Mouse (Mus musculus) kidney, embryonic 14.5 days (tissue): ENCODE measurements around the gene Krt27. TPM values are rescaled to one million over a fixed set of nuclear protein-coding genes. Genes with fewer than 3 reads are reported as not detected.

Experiments
- ATAC-seq: fragments of 200-750 bp; cut with Nextera tagmentation; 2 replicates; pipeline ENCODE4 v1.8.0; 2017; ENCODE audit warnings: moderate number of reproducible peaks, mild to moderate bottlenecking, moderate TSS enrichment, moderate library complexity; ENCODE audit not compliant: low FRiP score, low TSS enrichment
- H3K27ac ChIP-seq: fragments of 300-500 bp; sonication (generic); 2 replicates; pipeline ENCODE4 v1.5.1; 2014; ENCODE audit warnings: low read depth, mild to moderate bottlenecking, low read length, moderate library complexity, mixed read lengths
- H3K27me3 ChIP-seq: fragments of 300-500 bp; sonication (generic); 2 replicates; pipeline ENCODE4 v1.6.1; 2014; ENCODE audit warnings: mild to moderate bottlenecking, low read length; ENCODE audit not compliant: control insufficient read depth, insufficient read depth
- H3K36me3 ChIP-seq: fragments of 300-500 bp; sonication (generic); 2 replicates; pipeline ENCODE4 v1.6.1; 2014; ENCODE audit warnings: low read length, mixed read lengths; ENCODE audit not compliant: control insufficient read depth, insufficient read depth
- H3K4me1 ChIP-seq: fragments of 300-500 bp; sonication (generic); 2 replicates; pipeline ENCODE4 v1.6.1; 2014; ENCODE audit warnings: low read length, mixed read lengths; ENCODE audit not compliant: control insufficient read depth, insufficient read depth
- H3K4me2 ChIP-seq: fragments of 300-500 bp; sonication (generic); replicated peaks from 2 replicates; pipeline ENCODE4 v1.6.1; 2014; ENCODE audit warnings: low read depth, mild to moderate bottlenecking, low read length
- H3K4me3 ChIP-seq: fragments of 300-500 bp; sonication (generic); 2 replicates; pipeline ENCODE4 v1.5.1; 2014; ENCODE audit warnings: mild to moderate bottlenecking, low read length
- H3K9ac ChIP-seq: fragments of 300-500 bp; sonication (generic); 2 replicates; pipeline ENCODE4 v1.6.1; 2014; ENCODE audit warnings: low read depth, mild to moderate bottlenecking, low read length, moderate library complexity
- H3K9me3 ChIP-seq: fragments of 300-500 bp; sonication (generic); 2 replicates; pipeline ENCODE4 v1.6.1; 2016; ENCODE audit warnings: low read length; ENCODE audit not compliant: control insufficient read depth
- WGBS: fragments of 180-500 bp; shearing (Covaris S2); extraction: QIAGEN DNeasy Blood & Tissue Kit; methylation state at CpG from one replicate; pipeline ENCODE4 v1.1.7; 2014; 5-methylcytosine and 5-hydroxymethylcytosine counted together
- polyA plus RNA-seq: library from polyadenylated mRNA; unstranded; fragments of >200 nt; fragmentation: Nextera tagmentation; extraction: Ambion mirVana; gene quantifications from 2 replicates; pipeline ENCODE4 v1.2.1, GENCODE M21; 2014

The Krt27 gene
- polyA plus RNA-seq, 1 experiment from 2014 or later: not detected

DNA sequence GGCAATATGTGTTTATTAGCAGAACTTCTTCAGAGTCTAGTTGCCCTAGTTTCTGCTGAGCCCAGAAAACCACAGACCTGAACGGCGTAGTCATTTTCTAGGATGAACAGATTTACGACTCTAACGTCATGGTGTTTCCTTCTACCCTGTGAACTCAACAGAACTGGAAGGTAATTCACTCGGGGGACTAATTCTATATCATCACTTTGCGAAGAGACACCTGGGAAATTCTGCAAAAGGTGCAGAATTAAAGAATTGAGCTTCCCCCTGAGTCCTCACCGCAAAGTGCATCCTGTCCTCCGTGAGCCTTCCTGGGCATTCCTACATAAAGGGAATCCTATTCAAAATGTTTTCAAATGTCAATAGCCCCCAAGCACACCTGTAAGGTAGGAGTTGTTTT is 10.5 kb upstream of the Krt27 start:
- H3K9me3 ChIP-seq: no peaks in the 10 kb centered on the region
- no peak overlapping the region for H3K4me3 ChIP-seq
- H3K27ac ChIP-seq: no peak overlapping the region
- WGBS: 71% methylated on average over 8 of the region's 8 CpGs
- no peak overlapping the region for H3K4me2 ChIP-seq
- ATAC-seq: no peak
- H3K27me3 ChIP-seq: peaks cover under 1% of the 10 kb centered on the region; the same call in 1 of the 2 replicates
- no peak overlapping the region for H3K9ac ChIP-seq
- H3K4me1 ChIP-seq: no peaks in the 10 kb centered on the region
- H3K36me3 ChIP-seq: no peaks in the 10 kb centered on the region

- H3K9me3 ChIP-seq: no peaks in the 10 kb centered on the region
- no peak overlapping the region for H3K27ac ChIP-seq
- no peak overlapping the region for H3K9ac ChIP-seq
- ATAC-seq: no peak
- no peaks in the 10 kb centered on the region for H3K27me3 ChIP-seq
- H3K4me3 ChIP-seq: no peak overlapping the region
- 77% methylated on average over 11 of the region's 11 CpGs for WGBS
- no peaks in the 10 kb centered on the region for H3K4me1 ChIP-seq
- H3K36me3 ChIP-seq: no peaks in the 10 kb centered on the region
- no peak overlapping the region for H3K4me2 ChIP-seq
Measured at GRCm38 (mm10) chr11:99339299-99339847, 11.5 kb downstream of the Krt27 start.

DNA sequence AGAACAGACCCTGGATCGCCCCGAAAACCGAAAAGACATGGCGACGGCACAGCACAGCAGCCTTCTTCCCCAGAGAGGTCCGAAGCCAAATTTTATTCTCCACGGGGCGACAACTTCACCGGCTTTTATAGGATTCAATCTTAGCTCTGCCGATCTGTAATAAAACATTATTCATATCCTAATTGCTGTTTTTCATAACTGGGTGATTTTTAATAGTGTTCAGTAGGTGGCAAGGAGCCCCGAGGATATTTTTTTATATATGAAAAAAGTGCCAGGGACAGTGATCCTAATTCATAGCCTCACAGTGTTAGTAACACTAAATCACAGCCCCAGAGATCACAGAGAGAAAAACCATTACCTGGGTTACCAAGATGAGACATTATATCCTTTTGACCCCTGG is 13.0 kb downstream of the Krt27 start, which contains the start of gene Krt26:
Krt26 (minus strand) TSS at position 101 of the 400 bp plus-strand sequence.
- H3K4me2 ChIP-seq: no peak within 1 kb of the TSS
- H3K27ac ChIP-seq: no peak within 1 kb of the TSS
- 94% methylated on average over 11 of the region's 11 CpGs for WGBS
- no peaks in the 10 kb centered on the region for H3K27me3 ChIP-seq
- no peaks in the 10 kb centered on the region for H3K4me1 ChIP-seq
- H3K9me3 ChIP-seq: no peaks in the 10 kb centered on the region
- no peak for ATAC-seq
- H3K36me3 ChIP-seq: no peaks in the 10 kb centered on the region
- H3K9ac ChIP-seq: no peak within 1 kb of the TSS
- H3K4me3 ChIP-seq: no peak within 1 kb of the TSS

- WGBS: 46% methylated on average over 13 of the region's 13 CpGs
- no peaks in the 10 kb centered on the region for H3K9me3 ChIP-seq
- no peak overlapping the region for H3K4me3 ChIP-seq
- H3K4me1 ChIP-seq: no peaks in the 10 kb centered on the region
- H3K9ac ChIP-seq: no peak overlapping the region
- no peaks in the 10 kb centered on the region for H3K27me3 ChIP-seq
- H3K27ac ChIP-seq: no peak overlapping the region
- no peaks in the 10 kb centered on the region for H3K36me3 ChIP-seq
- no peak overlapping the region for H3K4me2 ChIP-seq
- ATAC-seq: no peak
Measured at GRCm38 (mm10) chr11:99333426-99333825, 17.5 kb downstream of the Krt27 start.

DNA sequence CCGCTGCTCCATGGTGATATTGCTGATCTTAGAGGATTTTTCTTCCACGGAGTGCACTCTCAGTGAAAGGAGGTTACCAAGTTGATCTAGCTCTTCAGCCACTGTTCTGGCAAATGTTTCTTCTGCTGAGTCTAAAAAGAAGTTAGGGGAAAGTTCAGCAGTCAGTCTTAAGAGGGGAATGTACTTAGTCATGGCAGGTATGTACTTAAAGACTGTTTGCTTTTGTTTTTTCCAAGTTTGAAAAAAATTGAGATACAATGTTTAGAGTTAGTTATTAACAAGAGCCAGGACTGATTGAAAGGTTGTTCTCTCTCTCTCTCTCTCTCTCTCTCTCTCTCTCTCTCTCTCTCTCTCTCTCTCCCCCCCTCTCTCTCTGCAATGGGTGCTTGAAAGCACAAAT is 21.2 kb downstream of the Krt27 start:
- 72% methylated on average over 2 of the region's 2 CpGs for WGBS

DNA sequence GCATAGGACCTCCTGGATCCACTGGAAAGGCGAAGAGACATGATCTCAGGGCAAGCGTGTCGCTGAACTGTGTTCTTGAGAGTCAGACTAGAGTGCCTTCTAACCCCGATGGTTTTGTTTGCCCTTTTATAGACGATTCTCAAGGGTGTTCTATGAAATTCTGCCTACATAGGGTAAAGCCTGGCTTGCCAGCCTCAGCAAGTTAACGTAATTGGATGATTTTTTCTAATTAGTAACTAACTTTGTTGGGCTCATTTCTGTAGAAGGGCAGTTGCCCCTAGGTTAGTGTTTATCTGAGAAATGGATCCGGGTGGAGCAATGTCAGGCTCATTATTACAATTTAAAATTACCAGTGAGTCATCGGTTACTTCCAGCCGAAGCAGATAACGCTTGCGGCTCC is 28.1 kb downstream of the Krt27 start, which contains the start of gene Krt25:
Krt25 (minus strand) TSS at position 101 of the 400 bp plus-strand sequence.
- no peak for ATAC-seq
- H3K4me3 ChIP-seq: no peak within 1 kb of the TSS
- no peaks in the 10 kb centered on the region for H3K9me3 ChIP-seq
- H3K36me3 ChIP-seq: no peaks in the 10 kb centered on the region
- WGBS: 93% methylated on average over 11 of the region's 11 CpGs
- no peak within 1 kb of the TSS for H3K9ac ChIP-seq
- no peak within 1 kb of the TSS for H3K27ac ChIP-seq
- 0 out of 2 replicates have a peak, but pooled peaks cover 3% of the 10 kb centered on the region for H3K4me1 ChIP-seq
- H3K4me2 ChIP-seq: no peak within 1 kb of the TSS
- no peaks in the 10 kb centered on the region for H3K27me3 ChIP-seq

More for the DNA sequence above, 21.2 kb downstream of the Krt27 start:
- no peak overlapping the region for H3K27ac ChIP-seq
- no peak overlapping the region for H3K4me2 ChIP-seq
- no peaks in the 10 kb centered on the region for H3K9me3 ChIP-seq
- H3K27me3 ChIP-seq: no peaks in the 10 kb centered on the region
- no peaks in the 10 kb centered on the region for H3K36me3 ChIP-seq
- H3K4me1 ChIP-seq: 0 out of 2 replicates have a peak, but pooled peaks cover 4% of the 10 kb centered on the region
- ATAC-seq: no peak
- no peak overlapping the region for H3K4me3 ChIP-seq
- H3K9ac ChIP-seq: no peak overlapping the region

- Histone ChIP-seq H3K4me2 (no peak overlapping the region), H3K9ac (no peak overlapping the region), H3K4me1 (no peaks in the 10 kb centered on the region), H3K9me3 (no peaks in the 10 kb centered on the region), H3K4me3 (no peak overlapping the region), H3K36me3 (no peaks in the 10 kb centered on the region), H3K27ac (no peak overlapping the region), H3K27me3 (no peaks in the 10 kb centered on the region)
- 87% methylated on average over 14 of the region's 14 CpGs for WGBS
- no peak for ATAC-seq
Measured at GRCm38 (mm10) chr11:99321094-99321493, 29.8 kb downstream of the Krt27 start.

- Histone ChIP-seq H3K4me3 (no peak overlapping the region), H3K36me3 (no peaks in the 10 kb centered on the region), H3K4me1 (no peaks in the 10 kb centered on the region), H3K9ac (no peak overlapping the region), H3K4me2 (no peak overlapping the region), H3K9me3 (no peaks in the 10 kb centered on the region), H3K27me3 (no peaks in the 10 kb centered on the region), H3K27ac (no peak overlapping the region)
- ATAC-seq: no peak
- 74% methylated on average over 9 of the region's 9 CpGs for WGBS
Measured at GRCm38 (mm10) chr11:99319127-99319526, 31.8 kb downstream of the Krt27 start.

- H3K27ac ChIP-seq: no peak overlapping the region
- H3K4me3 ChIP-seq: no peak overlapping the region
- no peak for ATAC-seq
- H3K27me3 ChIP-seq: no peaks in the 10 kb centered on the region
- H3K4me1 ChIP-seq: no peaks in the 10 kb centered on the region
- no peaks in the 10 kb centered on the region for H3K9me3 ChIP-seq
- no peak overlapping the region for H3K9ac ChIP-seq
- WGBS: 44% methylated on average over 8 of the region's 8 CpGs
- H3K4me2 ChIP-seq: no peak overlapping the region
- H3K36me3 ChIP-seq: no peaks in the 10 kb centered on the region
Measured at GRCm38 (mm10) chr11:99316543-99316942, 34.4 kb downstream of the Krt27 start.
